Mouse (Mus musculus) kidney, adult 2 months (tissue): Measurements from ENCODE around the gene Bpgm.

ENCODE experiments used
- CTCF ChIP-seq: fragments of 200-500 bp; conservative IDR thresholded peaks from 2 replicates; pipeline ENCODE4 v1.5.1; 2011; ENCODE audit warnings: low read depth, mild to moderate bottlenecking, control low read depth, low read length, moderate library complexity, mixed read lengths; ENCODE audit not compliant: insufficient read depth, insufficient read length
- POLR2A ChIP-seq: fragments of 200-500 bp; IDR thresholded peaks from one replicate; pipeline ENCODE4 v1.6.1; 2011; ENCODE audit warnings: low read depth, low read length, control low read depth

DNA sequence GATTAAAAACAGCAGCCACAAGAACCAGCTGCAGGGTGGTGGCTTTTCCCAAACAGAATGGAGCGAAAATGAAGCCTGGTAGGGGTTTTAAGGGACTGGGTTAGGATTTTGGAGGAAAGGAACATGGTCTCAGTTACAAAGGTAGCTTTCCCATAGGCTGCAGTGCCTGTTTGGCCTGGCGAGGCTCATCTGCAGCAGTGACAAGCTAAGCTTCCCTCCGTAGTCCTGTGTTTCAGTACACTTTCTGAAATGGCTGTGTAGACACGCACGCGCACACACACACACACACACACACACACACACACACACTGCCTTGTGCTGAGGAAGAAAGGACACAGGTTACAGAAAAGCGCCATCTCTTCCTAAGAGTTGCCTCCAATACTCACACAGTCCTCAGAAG is 7.8 kb downstream of the Bpgm start:
- TF ChIP-seq CTCF: no peak
- TF ChIP-seq POLR2A: no peak
